Mouse (Mus musculus): Measurements from ENCODE around the gene Olfr1417. TPM values are rescaled to one million over a fixed set of nuclear protein-coding genes. Genes with fewer than 3 reads are reported as not detected.
"Not testable (repeated sequence)": the region's sequence is repeated elsewhere in the genome, so short reads cannot be mapped to it uniquely, and the experiment has no call there.

Gene Olfr1417
- 0.09 TPM in 1 of 2 replicates, not detected in the other for polyA plus RNA-seq (2015; fragmentation: Nextera tagmentation; extraction: Ambion mirVana)

GRCm38 (mm10) chr19:11839119-11839518 is at the start of gene Olfr1417:
Gene Olfr1417, minus strand, starts transcription at chr19:11839219.
- no peaks in the 10 kb centered on the region for H3K9me3 ChIP-seq
- 90% methylated on average over 4 of the region's 4 CpGs for WGBS
- ATAC-seq (replicated peaks) = no peak
- H3K4me1 ChIP-seq = no peaks in the 10 kb centered on the region
- H3K27ac ChIP-seq = no peak within 1 kb of the TSS
- no peak within 1 kb of the TSS for H3K9ac ChIP-seq
- no peak within 1 kb of the TSS for H3K4me2 ChIP-seq
- H3K4me3 ChIP-seq = no peak within 1 kb of the TSS
- no peaks in the 10 kb centered on the region for H3K36me3 ChIP-seq (replicated peaks)
- no peaks in the 10 kb centered on the region for H3K27me3 ChIP-seq (replicated peaks)

GRCm38 (mm10) chr19:11886265-11886664 is 47.2 kb upstream of the Olfr1417 start, which contains the start of gene Olfr1420:
Gene Olfr1420, plus strand, starts transcription at chr19:11886565.
- Histone ChIP-seq H3K9ac (no peak within 1 kb of the TSS), H3K9me3 (no peaks in the 10 kb centered on the region), H3K4me2 (no peak within 1 kb of the TSS), H3K4me3 (no peak within 1 kb of the TSS), H3K4me1 (no peaks in the 10 kb centered on the region), H3K36me3 (replicated peaks) (no peaks in the 10 kb centered on the region), H3K27ac (no peak within 1 kb of the TSS), H3K27me3 (replicated peaks) (no peaks in the 10 kb centered on the region)
- ATAC-seq (replicated peaks) = no peak
- WGBS = 47% methylated on average over 1 of the region's 1 CpGs

GRCm38 (mm10) chr19:11878404-11878803 is 39.4 kb upstream of the Olfr1417 start:
- not testable (repeated sequence) for H3K4me2 ChIP-seq; H3K36me3 ChIP-seq (replicated peaks); H3K27ac ChIP-seq; H3K4me1 ChIP-seq; H3K27me3 ChIP-seq (replicated peaks); ATAC-seq (replicated peaks); H3K9me3 ChIP-seq; H3K4me3 ChIP-seq; H3K9ac ChIP-seq
- 67% methylated on average over 22 of the region's 22 CpGs for WGBS

- no peak within 1 kb of the TSS for H3K4me2 ChIP-seq
- no peak within 1 kb of the TSS for H3K27ac ChIP-seq
- no peak within 1 kb of the TSS for H3K9ac ChIP-seq
- H3K4me3 ChIP-seq = no peak within 1 kb of the TSS
- no peaks in the 10 kb centered on the region for H3K36me3 ChIP-seq (replicated peaks)
- no peak for ATAC-seq (replicated peaks)
- H3K27me3 ChIP-seq (replicated peaks) = no peaks in the 10 kb centered on the region
- 52% methylated on average over 1 of the region's 1 CpGs for WGBS
- H3K4me1 ChIP-seq = no peaks in the 10 kb centered on the region
- no peaks in the 10 kb centered on the region for H3K9me3 ChIP-seq
Measured at GRCm38 (mm10) chr19:11875006-11875405, 36.0 kb upstream of the Olfr1417 start, which contains the start of gene Olfr1419. Gene Olfr1419, minus strand, starts transcription at chr19:11875106.

GRCm38 (mm10) chr19:11867837-11868236 is 28.8 kb upstream of the Olfr1417 start:
- 78% methylated on average over 2 of the region's 2 CpGs for WGBS
- Histone ChIP-seq H3K9me3 (no peaks in the 10 kb centered on the region), H3K4me1 (no peaks in the 10 kb centered on the region), H3K4me2 (no peak overlapping the region), H3K27ac (no peak overlapping the region), H3K9ac (no peak overlapping the region), H3K36me3 (replicated peaks) (no peaks in the 10 kb centered on the region), H3K27me3 (replicated peaks) (no peaks in the 10 kb centered on the region), H3K4me3 (no peak overlapping the region)
- no peak for ATAC-seq (replicated peaks)

- Histone ChIP-seq H3K4me3 (no peak within 1 kb of the TSS), H3K27ac (no peak within 1 kb of the TSS), H3K9me3 (no peaks in the 10 kb centered on the region), H3K9ac (no peak within 1 kb of the TSS), H3K36me3 (replicated peaks) (no peaks in the 10 kb centered on the region), H3K4me2 (no peak within 1 kb of the TSS), H3K27me3 (replicated peaks) (no peaks in the 10 kb centered on the region), H3K4me1 (no peaks in the 10 kb centered on the region)
- ATAC-seq (replicated peaks) = no peak
- 95% methylated on average over 1 of the region's 1 CpGs for WGBS
Measured at GRCm38 (mm10) chr19:11860966-11861365, 21.9 kb upstream of the Olfr1417 start, which contains the start of gene Olfr1418. Gene Olfr1418, minus strand, starts transcription at chr19:11861066.

- H3K4me2 ChIP-seq = no peak overlapping the region
- ATAC-seq (replicated peaks) = no peak
- no peaks in the 10 kb centered on the region for H3K9me3 ChIP-seq
- no peaks in the 10 kb centered on the region for H3K27me3 ChIP-seq (replicated peaks)
- no peaks in the 10 kb centered on the region for H3K36me3 ChIP-seq (replicated peaks)
- H3K4me3 ChIP-seq = no peak overlapping the region
- WGBS = 81% methylated on average over 6 of the region's 6 CpGs
- H3K4me1 ChIP-seq = no peaks in the 10 kb centered on the region
- H3K9ac ChIP-seq = no peak overlapping the region
- no peak overlapping the region for H3K27ac ChIP-seq
Measured at GRCm38 (mm10) chr19:11856506-11856905, 17.5 kb upstream of the Olfr1417 start.

GRCm38 (mm10) chr19:11854821-11855220 is 15.8 kb upstream of the Olfr1417 start:
- 85% methylated on average over 2 of the region's 2 CpGs for WGBS
- Histone ChIP-seq H3K27me3 (replicated peaks) (no peaks in the 10 kb centered on the region), H3K36me3 (replicated peaks) (no peaks in the 10 kb centered on the region), H3K4me3 (no peak overlapping the region), H3K9ac (no peak overlapping the region), H3K4me1 (no peaks in the 10 kb centered on the region), H3K27ac (no peak overlapping the region), H3K4me2 (no peak overlapping the region), H3K9me3 (no peaks in the 10 kb centered on the region)
- ATAC-seq (replicated peaks) = no peak

GRCm38 (mm10) chr19:11852652-11853051 is 13.6 kb upstream of the Olfr1417 start:
- H3K4me3 ChIP-seq = no peak overlapping the region
- ATAC-seq (replicated peaks) = no peak
- 68% methylated on average over 4 of the region's 4 CpGs for WGBS

GRCm38 (mm10) chr19:11846333-11846732 is 7.3 kb upstream of the Olfr1417 start:
- Histone ChIP-seq H3K36me3 (replicated peaks) (no peaks in the 10 kb centered on the region), H3K4me3 (no peak overlapping the region), H3K9me3 (no peaks in the 10 kb centered on the region), H3K27me3 (replicated peaks) (no peaks in the 10 kb centered on the region), H3K9ac (no peak overlapping the region), H3K4me2 (no peak overlapping the region), H3K4me1 (no peaks in the 10 kb centered on the region), H3K27ac (no peak overlapping the region)
- 85% methylated on average over 4 of the region's 4 CpGs for WGBS
- no peak for ATAC-seq (replicated peaks)

More at GRCm38 (mm10) chr19:11852652-11853051, 13.6 kb upstream of the Olfr1417 start:
- no peaks in the 10 kb centered on the region for H3K4me1 ChIP-seq
- no peaks in the 10 kb centered on the region for H3K36me3 ChIP-seq (replicated peaks)
- no peak overlapping the region for H3K27ac ChIP-seq
- H3K4me2 ChIP-seq = no peak overlapping the region
- no peaks in the 10 kb centered on the region for H3K9me3 ChIP-seq
- H3K27me3 ChIP-seq (replicated peaks) = no peaks in the 10 kb centered on the region
- no peak overlapping the region for H3K9ac ChIP-seq

GRCm38 (mm10) chr19:11823346-11824065 is 15.5 kb downstream of the Olfr1417 start:
- no peak overlapping the region for H3K4me3 ChIP-seq
- 0 out of 2 replicates have a peak, but pooled peaks cover 3% of the 10 kb centered on the region for H3K27me3 ChIP-seq (replicated peaks)
- peaks cover 11% of the 10 kb centered on the region for H3K4me1 ChIP-seq
- H3K4me2 ChIP-seq = no peak overlapping the region
- WGBS = 38% methylated on average over 4 of the region's 4 CpGs
- H3K36me3 ChIP-seq (replicated peaks) = no peaks in the 10 kb centered on the region
- no peak overlapping the region for H3K9ac ChIP-seq
- H3K27ac ChIP-seq = no peak overlapping the region
- no peak for ATAC-seq (replicated peaks)
- no peaks in the 10 kb centered on the region for H3K9me3 ChIP-seq

GRCm38 (mm10) chr19:11820211-11820610 is 18.8 kb downstream of the Olfr1417 start:
- H3K36me3 ChIP-seq (replicated peaks) = no peaks in the 10 kb centered on the region
- peak overlapping the region; percentile 90 for H3K4me3 ChIP-seq
- no peak overlapping the region for H3K27ac ChIP-seq
- H3K9me3 ChIP-seq = no peaks in the 10 kb centered on the region
- no peak for ATAC-seq (replicated peaks)
- H3K27me3 ChIP-seq (replicated peaks) = 0 out of 2 replicates have a peak, but pooled peaks cover 3% of the 10 kb centered on the region
- H3K9ac ChIP-seq = no peak overlapping the region
- peak overlapping the region; percentile 91 for H3K4me2 ChIP-seq
- H3K4me1 ChIP-seq = peaks cover 24% of the 10 kb centered on the region
- 39% methylated on average over 6 of the region's 6 CpGs for WGBS

- Histone ChIP-seq H3K9me3 (no peaks in the 10 kb centered on the region), H3K4me2 (peak overlapping the region; percentile 91), H3K36me3 (replicated peaks) (no peaks in the 10 kb centered on the region), H3K27me3 (replicated peaks) (0 out of 2 replicates have a peak, but pooled peaks cover 3% of the 10 kb centered on the region), H3K4me3 (peak overlapping the region; percentile 90), H3K27ac (no peak overlapping the region), H3K9ac (no peak overlapping the region), H3K4me1 (peaks cover 24% of the 10 kb centered on the region)
- peak; percentile 70 for ATAC-seq (replicated peaks)
- under 1% methylated on average over 15 of the region's 15 CpGs for WGBS
Measured at GRCm38 (mm10) chr19:11819800-11820199, 19.2 kb downstream of the Olfr1417 start.
